Mouse (Mus musculus): ENCODE measurements around the gene Lce1e. TPM values are rescaled to one million over a fixed set of nuclear protein-coding genes. Genes with fewer than 3 reads are reported as not detected.

The Lce1e gene
- polyA plus RNA-seq, 2 experiments: not detected

- Histone ChIP-seq H3K4me1 (ENCODE audit: control insufficient read depth, insufficient read depth, low read length) (no peaks in the 10 kb centered on the region), H3K27me3 (ENCODE audit: control insufficient read depth, insufficient read depth, low read length) (no peaks in the 10 kb centered on the region), H3K36me3 (ENCODE audit: control insufficient read depth, insufficient read depth, low read length) (no peaks in the 10 kb centered on the region), H3K27ac (replicated peaks; ENCODE audit: low read depth, low read length) (no peak within 1 kb of the TSS), H3K4me3 (replicated peaks; ENCODE audit: low read length) (no peak within 1 kb of the TSS), H3K9me3 (ENCODE audit: control insufficient read depth, low read length) (no peaks in the 10 kb centered on the region), H3K4me2 (replicated peaks; ENCODE audit: low read depth, low read length, severe bottlenecking) (no peak within 1 kb of the TSS), H3K9ac (ENCODE audit: low read depth, low read length, severe bottlenecking) (no peak within 1 kb of the TSS)
- ATAC-seq (ENCODE audit: low FRiP score, low read depth) (no peak), DNase-seq (ENCODE audit: low spot score) (no peak)
- TF ChIP-seq POLR2A (IDR thresholded peaks at IDR 0.05; ENCODE audit: borderline replicate concordance, extremely low read depth, insufficient read depth, insufficient read length): no peak
Measured at GRCm38 (mm10) chr3:92670215-92670614, 38.7 kb downstream of the Lce1e start, which contains the start of gene Lce1a2. Lce1a2 (minus strand) TSS chr3:92670315.

Other genes with a start within 250 kb of the Lce1e start
- 6.4 and 6.5 TPM in 2 replicates for gene Sprr1a, start 223.2 kb downstream of the Lce1e start, polyA plus RNA-seq (2012; rRNA removed)
- gene Sprr1a, start 223.2 kb downstream of the Lce1e start, polyA plus RNA-seq (2014; fragmentation: Nextera tagmentation; extraction: Ambion mirVana): 12.7 and 21.2 TPM in 2 replicates
- not detected in 2 replicates for gene Sprr4, start 208.6 kb downstream of the Lce1e start, polyA plus RNA-seq (2012; rRNA removed)
- gene Sprr4, start 208.6 kb downstream of the Lce1e start, polyA plus RNA-seq (2014; fragmentation: Nextera tagmentation; extraction: Ambion mirVana): not detected in 2 replicates
- not detected in 2 replicates for gene 2310046K23Rik, start 174.6 kb downstream of the Lce1e start, polyA plus RNA-seq (2012; rRNA removed)
- not detected in 2 replicates for gene 2310046K23Rik, start 174.6 kb downstream of the Lce1e start, polyA plus RNA-seq (2014; fragmentation: Nextera tagmentation; extraction: Ambion mirVana)
- 0.12 and 0.14 TPM in 2 replicates for gene Ivl, start 135.3 kb downstream of the Lce1e start, polyA plus RNA-seq (2012; rRNA removed)
- 0.14 and 0.72 TPM in 2 replicates for gene Ivl, start 135.3 kb downstream of the Lce1e start, polyA plus RNA-seq (2014; fragmentation: Nextera tagmentation; extraction: Ambion mirVana)
- not detected in 2 replicates for gene Smcp, start 120.1 kb downstream of the Lce1e start, polyA plus RNA-seq (2012; rRNA removed)
- gene Smcp, start 120.1 kb downstream of the Lce1e start, polyA plus RNA-seq (2014; fragmentation: Nextera tagmentation; extraction: Ambion mirVana): not detected in 2 replicates
- gene 2210017I01Rik, start 101.6 kb downstream of the Lce1e start, polyA plus RNA-seq (2012; rRNA removed): not detected in 2 replicates
- not detected in 2 replicates for gene 2210017I01Rik, start 101.6 kb downstream of the Lce1e start, polyA plus RNA-seq (2014; fragmentation: Nextera tagmentation; extraction: Ambion mirVana)
- gene Lce6a, start 87.4 kb downstream of the Lce1e start, polyA plus RNA-seq (2012; rRNA removed): not detected in 2 replicates
- gene Lce6a, start 87.4 kb downstream of the Lce1e start, polyA plus RNA-seq (2014; fragmentation: Nextera tagmentation; extraction: Ambion mirVana): 0.59 TPM in 1 of 2 replicates, not detected in the other
- gene Lce1a1, start 60.8 kb downstream of the Lce1e start, polyA plus RNA-seq (2012; rRNA removed): not detected in 2 replicates
- gene Lce1a1, start 60.8 kb downstream of the Lce1e start, polyA plus RNA-seq (2014; fragmentation: Nextera tagmentation; extraction: Ambion mirVana): not detected in 2 replicates
- gene Lce1b, start 52.1 kb downstream of the Lce1e start, polyA plus RNA-seq (2012; rRNA removed): not detected in 2 replicates
- gene Lce1b, start 52.1 kb downstream of the Lce1e start, polyA plus RNA-seq (2014; fragmentation: Nextera tagmentation; extraction: Ambion mirVana): not detected in 2 replicates
- gene Lce1a2, start 38.8 kb downstream of the Lce1e start, polyA plus RNA-seq (2012; rRNA removed): not detected in 2 replicates
- gene Lce1a2, start 38.8 kb downstream of the Lce1e start, polyA plus RNA-seq (2014; fragmentation: Nextera tagmentation; extraction: Ambion mirVana): not detected in 2 replicates
- not detected in 2 replicates for gene Lce1c, start 29.8 kb downstream of the Lce1e start, polyA plus RNA-seq (2012; rRNA removed)
- not detected in 2 replicates for gene Lce1c, start 29.8 kb downstream of the Lce1e start, polyA plus RNA-seq (2014; fragmentation: Nextera tagmentation; extraction: Ambion mirVana)
- not detected in 2 replicates for gene Lce1d, start 21.9 kb downstream of the Lce1e start, polyA plus RNA-seq (2012; rRNA removed)
- gene Lce1d, start 21.9 kb downstream of the Lce1e start, polyA plus RNA-seq (2014; fragmentation: Nextera tagmentation; extraction: Ambion mirVana): not detected in 2 replicates
- gene Lce1f, start 11.3 kb upstream of the Lce1e start, polyA plus RNA-seq (2012; rRNA removed): not detected in 2 replicates
- not detected in 2 replicates for gene Lce1f, start 11.3 kb upstream of the Lce1e start, polyA plus RNA-seq (2014; fragmentation: Nextera tagmentation; extraction: Ambion mirVana)
- gene Gm38119, start 30.0 kb upstream of the Lce1e start, polyA plus RNA-seq (2012; rRNA removed): not detected in 2 replicates
- gene Gm38119, start 30.0 kb upstream of the Lce1e start, polyA plus RNA-seq (2014; fragmentation: Nextera tagmentation; extraction: Ambion mirVana): not detected in 2 replicates
- gene Lce1g, start 43.3 kb upstream of the Lce1e start, polyA plus RNA-seq (2012; rRNA removed): not detected in 2 replicates
- gene Lce1g, start 43.3 kb upstream of the Lce1e start, polyA plus RNA-seq (2014; fragmentation: Nextera tagmentation; extraction: Ambion mirVana): not detected in 2 replicates
- gene Lce1h, start 56.0 kb upstream of the Lce1e start, polyA plus RNA-seq (2012; rRNA removed): not detected in 2 replicates
- gene Lce1h, start 56.0 kb upstream of the Lce1e start, polyA plus RNA-seq (2014; fragmentation: Nextera tagmentation; extraction: Ambion mirVana): not detected in 2 replicates
- gene Lce1i, start 69.8 kb upstream of the Lce1e start, polyA plus RNA-seq (2012; rRNA removed): not detected in 2 replicates
- gene Lce1i, start 69.8 kb upstream of the Lce1e start, polyA plus RNA-seq (2014; fragmentation: Nextera tagmentation; extraction: Ambion mirVana): not detected in 2 replicates
- gene Lce1j, start 81.4 kb upstream of the Lce1e start, polyA plus RNA-seq (2012; rRNA removed): not detected in 2 replicates
- not detected in 2 replicates for gene Lce1j, start 81.4 kb upstream of the Lce1e start, polyA plus RNA-seq (2014; fragmentation: Nextera tagmentation; extraction: Ambion mirVana)
- gene Lce1k, start 98.8 kb upstream of the Lce1e start, polyA plus RNA-seq (2012; rRNA removed): not detected in 2 replicates
- gene Lce1k, start 98.8 kb upstream of the Lce1e start, polyA plus RNA-seq (2014; fragmentation: Nextera tagmentation; extraction: Ambion mirVana): not detected in 2 replicates
- gene Kprp, start 118.2 kb upstream of the Lce1e start, polyA plus RNA-seq (2012; rRNA removed): 0.03 TPM in 1 of 2 replicates, not detected in the other
- gene Kprp, start 118.2 kb upstream of the Lce1e start, polyA plus RNA-seq (2014; fragmentation: Nextera tagmentation; extraction: Ambion mirVana): not detected in 2 replicates
- not detected in 2 replicates for gene Lce1l, start 142.2 kb upstream of the Lce1e start, polyA plus RNA-seq (2012; rRNA removed)
- not detected in 2 replicates for gene Lce1l, start 142.2 kb upstream of the Lce1e start, polyA plus RNA-seq (2014; fragmentation: Nextera tagmentation; extraction: Ambion mirVana)
- 0.05 and 0.06 TPM in 2 replicates for gene 2310050C09Rik, start 161.1 kb upstream of the Lce1e start, polyA plus RNA-seq (2012; rRNA removed)
- not detected in 2 replicates for gene 2310050C09Rik, start 161.1 kb upstream of the Lce1e start, polyA plus RNA-seq (2014; fragmentation: Nextera tagmentation; extraction: Ambion mirVana)
- gene Lce3a, start 217.2 kb upstream of the Lce1e start, polyA plus RNA-seq (2012; rRNA removed): not detected in 2 replicates
- not detected in 2 replicates for gene Lce3a, start 217.2 kb upstream of the Lce1e start, polyA plus RNA-seq (2014; fragmentation: Nextera tagmentation; extraction: Ambion mirVana)
- not detected in 2 replicates for gene Lce3b, start 223.9 kb upstream of the Lce1e start, polyA plus RNA-seq (2012; rRNA removed)
- not detected in 2 replicates for gene Lce3b, start 223.9 kb upstream of the Lce1e start, polyA plus RNA-seq (2014; fragmentation: Nextera tagmentation; extraction: Ambion mirVana)
- 0.20 TPM in 1 of 2 replicates, not detected in the other for gene Lce3c, start 235.4 kb upstream of the Lce1e start, polyA plus RNA-seq (2012; rRNA removed)
- gene Lce3c, start 235.4 kb upstream of the Lce1e start, polyA plus RNA-seq (2014; fragmentation: Nextera tagmentation; extraction: Ambion mirVana): not detected in 2 replicates
- gene Lce3d, start 248.3 kb upstream of the Lce1e start, polyA plus RNA-seq (2012; rRNA removed): not detected in 2 replicates
- not detected in 2 replicates for gene Lce3d, start 248.3 kb upstream of the Lce1e start, polyA plus RNA-seq (2014; fragmentation: Nextera tagmentation; extraction: Ambion mirVana)